Mouse (Mus musculus): ENCODE measurements around the gene Nkiras1. TPM values are rescaled to one million over a fixed set of nuclear protein-coding genes. Genes with fewer than 3 reads are reported as not detected.

The Nkiras1 gene
- polyA plus RNA-seq, 1 experiment = 35.2 TPM

DNA sequence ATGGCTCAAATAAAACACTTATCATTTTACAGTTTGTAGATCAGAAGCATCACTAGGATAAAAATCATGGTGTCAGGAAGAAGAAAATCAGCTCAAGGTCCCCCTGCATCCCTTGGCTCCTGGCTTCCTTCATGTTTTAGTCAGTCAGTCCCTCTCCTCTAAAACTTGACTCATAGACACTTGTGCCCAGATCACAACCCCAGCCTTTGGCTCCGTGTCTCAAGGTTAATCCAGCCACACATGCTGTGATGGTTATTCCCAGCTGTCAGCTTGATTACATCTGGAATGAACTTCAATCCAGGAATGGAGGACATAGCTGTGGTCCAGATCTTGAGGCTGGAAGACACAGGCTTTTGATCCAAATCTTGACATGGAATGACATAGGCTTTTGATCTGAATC is 3.6 kb downstream of the Nkiras1 start:
- no peak for DNase-seq (ENCODE audit: low spot score)

DNA sequence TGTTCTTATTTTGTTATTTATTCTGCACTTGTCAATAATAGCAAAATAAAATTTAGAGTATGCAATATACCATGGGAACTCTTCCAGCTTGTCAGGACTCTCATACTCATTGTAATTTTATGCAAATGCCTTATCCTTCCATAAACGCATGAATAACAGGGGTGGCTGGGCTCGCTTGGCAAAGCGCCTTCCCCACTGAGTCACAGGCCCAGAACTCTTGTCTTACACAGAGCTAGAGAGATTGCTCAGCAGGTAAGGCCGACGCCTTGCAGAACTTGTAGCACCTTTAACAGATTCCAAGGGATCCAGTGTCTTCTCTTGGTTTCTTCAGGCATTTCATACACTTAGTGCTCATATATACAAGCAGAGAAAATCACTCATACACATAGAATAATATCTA is 9.4 kb downstream of the Nkiras1 start:
- DNase-seq (ENCODE audit: low spot score) = no peak

DNA sequence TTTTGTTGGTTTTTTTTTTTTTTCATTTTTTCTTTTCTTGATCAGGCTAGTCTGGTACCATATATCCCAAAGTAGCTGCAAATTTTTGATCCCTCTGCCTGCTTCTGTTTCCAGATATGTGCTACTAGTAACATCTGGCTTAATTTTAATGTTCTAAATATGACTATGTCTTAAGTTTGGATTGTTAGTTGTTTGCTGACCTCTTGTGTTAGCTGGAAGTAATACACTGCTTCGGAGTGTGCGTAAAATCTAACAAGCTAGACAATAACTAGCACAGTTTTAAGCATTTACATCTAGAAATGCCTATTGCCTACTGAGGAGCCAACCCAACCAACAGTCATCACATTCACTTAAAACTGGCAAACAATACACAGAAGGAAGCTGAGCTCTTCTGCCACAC is 13.6 kb downstream of the Nkiras1 start:
- no peak for DNase-seq (ENCODE audit: low spot score)

DNA sequence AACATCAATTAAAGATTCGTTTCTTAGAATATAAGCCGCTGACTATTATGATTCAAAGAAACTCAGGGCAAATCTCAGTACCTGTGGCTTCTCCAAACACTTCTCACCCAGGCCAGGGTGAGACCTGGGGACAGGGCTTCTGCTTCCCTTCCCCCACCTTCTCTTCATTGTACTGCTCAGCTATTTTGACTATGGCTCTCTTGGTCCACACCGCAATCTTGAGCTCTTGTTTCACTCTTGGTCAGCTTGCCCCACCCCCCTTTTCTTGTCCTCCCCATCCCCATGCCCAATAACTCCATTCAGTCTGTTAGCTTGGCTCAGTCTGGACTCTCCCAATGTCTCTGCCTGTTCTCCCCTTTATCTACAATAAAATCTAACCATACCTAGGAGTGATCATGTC is 14.5 kb downstream of the Nkiras1 start:
- no peak for DNase-seq (ENCODE audit: low spot score)

DNA sequence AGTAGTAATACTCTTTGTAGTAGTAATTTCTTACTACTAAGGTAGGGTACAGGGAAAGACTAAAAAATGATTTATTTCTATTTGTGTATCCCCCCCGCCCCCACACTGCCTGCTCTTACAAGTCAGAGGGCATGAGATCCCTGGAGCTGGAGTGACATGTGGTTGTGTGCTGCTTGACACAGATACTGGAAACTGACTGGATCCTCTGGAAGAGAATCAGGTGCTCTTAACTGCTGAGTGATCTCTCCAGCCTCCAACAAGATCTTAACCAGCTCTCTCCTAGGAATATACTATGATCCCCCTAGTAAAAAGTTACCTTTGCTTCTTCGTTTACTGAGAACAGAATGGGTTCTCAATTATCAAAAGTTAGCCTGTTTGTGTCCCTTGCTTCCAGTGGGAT is 15.5 kb downstream of the Nkiras1 start:
- no peak for DNase-seq (ENCODE audit: low spot score)

DNA sequence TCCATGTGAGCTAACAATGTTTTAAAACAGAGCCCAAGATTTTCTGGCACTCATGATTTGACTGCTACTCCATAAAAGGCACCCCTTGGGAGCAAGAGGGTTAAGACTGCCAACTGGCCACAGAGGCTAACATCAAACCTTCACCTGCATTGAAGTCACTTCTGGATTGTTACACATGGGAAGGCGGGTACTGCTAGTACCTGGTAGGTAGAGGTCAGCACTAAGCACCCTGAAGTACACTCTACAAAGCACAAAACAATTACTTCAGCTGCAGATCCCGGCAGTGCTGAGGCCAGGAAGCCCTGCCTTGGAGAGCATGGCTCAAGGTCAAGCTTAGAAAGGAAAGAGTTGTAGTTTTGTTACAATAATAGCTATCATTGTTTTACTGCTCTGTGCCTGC is 16.5 kb downstream of the Nkiras1 start:
- DNase-seq (ENCODE audit: low spot score) = no peak

DNA sequence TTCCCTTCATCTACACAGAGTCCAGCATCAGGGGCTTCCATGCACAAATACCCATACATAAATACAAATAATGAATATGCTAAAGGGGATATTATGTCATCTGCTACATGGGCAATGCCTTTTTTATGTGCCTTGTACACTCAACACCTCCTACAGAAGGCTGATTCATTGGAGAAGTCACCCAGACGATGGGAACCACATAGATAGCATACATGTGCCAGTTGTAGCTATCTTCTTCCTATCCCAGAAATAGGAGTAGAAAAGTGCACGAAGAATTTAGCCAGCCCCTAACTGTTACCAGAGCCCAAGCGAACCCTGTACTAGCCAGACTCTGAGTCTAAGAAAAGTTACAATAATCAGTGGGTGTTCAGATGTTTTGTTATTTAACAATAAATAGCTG is 21.2 kb downstream of the Nkiras1 start:
- no peak for DNase-seq (ENCODE audit: low spot score)

DNA sequence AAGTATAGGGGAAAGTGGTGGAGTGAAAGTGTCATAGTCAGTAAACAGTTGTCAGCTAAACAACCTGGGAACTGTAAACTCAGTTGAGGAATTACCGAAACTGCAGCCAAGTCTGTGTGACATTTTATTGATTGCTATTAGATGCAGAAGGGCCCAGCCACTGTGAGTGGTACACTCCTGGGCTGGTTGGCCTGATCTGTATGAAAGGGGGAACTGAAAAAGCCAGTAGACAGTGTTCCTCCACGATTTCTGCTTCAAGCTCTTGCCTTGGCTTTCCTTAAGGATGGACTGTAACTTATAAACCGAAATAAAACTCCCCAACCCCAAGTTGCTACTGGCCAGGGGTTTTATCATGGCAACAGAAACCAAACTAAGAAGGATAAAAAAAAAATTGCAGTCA is 21.6 kb downstream of the Nkiras1 start:
- DNase-seq (ENCODE audit: low spot score) = no peak

DNA sequence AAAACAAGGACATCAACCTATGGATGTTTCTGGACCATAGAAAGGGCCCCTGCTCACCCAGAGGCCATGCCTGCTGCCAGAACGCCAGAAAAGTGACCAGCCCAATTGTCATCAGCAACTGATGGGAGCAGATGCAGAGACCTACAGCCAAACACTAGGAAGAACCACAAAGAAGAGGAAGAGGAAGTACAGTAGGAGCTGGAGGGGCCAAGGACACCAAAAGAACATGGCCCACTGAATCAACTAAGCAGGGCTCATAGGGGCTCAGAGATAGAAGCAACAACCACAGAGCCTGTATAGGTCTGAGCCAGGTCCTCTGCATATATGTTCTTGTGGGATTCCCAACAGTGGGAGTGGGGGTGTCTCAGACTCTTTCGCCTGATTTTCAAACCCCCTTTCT is 26.5 kb downstream of the Nkiras1 start:
- no peak for DNase-seq (ENCODE audit: low spot score)

DNA sequence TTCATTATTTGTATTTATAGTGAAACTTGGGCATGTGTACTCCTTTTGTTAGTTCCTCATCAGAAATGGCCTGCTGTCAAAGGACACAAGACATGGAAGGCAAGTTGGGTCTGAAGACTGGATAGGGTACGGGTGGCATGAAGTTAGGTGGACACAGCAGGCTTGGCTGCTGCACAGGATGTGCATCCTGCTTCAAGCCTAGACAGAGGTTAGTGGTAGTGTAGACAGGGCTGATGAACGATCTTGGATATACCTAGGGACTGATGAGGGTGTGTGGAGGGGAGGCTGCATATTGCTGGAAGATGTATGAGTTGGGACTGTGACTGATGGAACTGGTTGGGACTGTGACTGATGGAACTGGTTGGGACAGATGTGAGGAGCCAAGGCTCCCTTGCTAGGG is 27.9 kb downstream of the Nkiras1 start:
- DNase-seq (ENCODE audit: low spot score) = no peak

DNA sequence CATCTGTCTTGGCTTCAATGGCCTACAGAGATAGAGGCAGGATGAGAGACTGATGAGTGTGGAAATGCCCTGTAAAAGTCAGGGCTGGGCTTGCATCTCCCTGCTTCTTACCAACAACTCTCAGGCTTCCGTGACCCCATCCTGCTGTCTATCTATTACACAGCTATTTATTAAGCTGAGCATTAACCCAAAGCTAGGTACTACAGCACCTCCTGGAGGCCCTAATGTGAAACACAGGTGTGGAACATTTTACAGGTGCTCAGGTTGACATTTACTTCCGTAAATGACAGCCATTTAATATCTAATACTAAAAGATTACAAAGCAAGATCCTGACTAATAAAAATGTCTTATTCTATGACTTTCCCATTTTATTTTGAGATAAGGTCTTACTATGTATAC is 29.7 kb downstream of the Nkiras1 start:
- no peak for DNase-seq (ENCODE audit: low spot score)

DNA sequence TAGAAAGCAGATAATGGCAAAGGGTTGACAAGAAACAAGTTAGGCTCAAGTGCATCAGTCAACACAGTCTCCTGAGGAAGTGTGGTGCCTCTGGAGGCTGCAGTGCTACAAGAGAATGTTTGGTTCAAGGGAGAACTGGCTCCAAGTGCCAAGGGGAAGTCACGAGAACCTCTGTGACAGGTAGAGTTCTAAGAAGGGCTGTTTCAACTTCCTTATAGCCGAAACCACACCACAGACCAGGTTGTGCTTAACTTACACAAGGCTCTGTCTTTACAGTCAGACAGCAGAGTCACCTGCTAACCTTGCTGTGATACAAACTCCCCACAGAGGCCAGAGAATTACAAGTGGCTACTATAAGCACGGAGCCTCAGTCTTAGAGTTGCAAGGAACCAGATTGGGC is 30.7 kb downstream of the Nkiras1 start:
- no peak for DNase-seq (ENCODE audit: low spot score)

DNA sequence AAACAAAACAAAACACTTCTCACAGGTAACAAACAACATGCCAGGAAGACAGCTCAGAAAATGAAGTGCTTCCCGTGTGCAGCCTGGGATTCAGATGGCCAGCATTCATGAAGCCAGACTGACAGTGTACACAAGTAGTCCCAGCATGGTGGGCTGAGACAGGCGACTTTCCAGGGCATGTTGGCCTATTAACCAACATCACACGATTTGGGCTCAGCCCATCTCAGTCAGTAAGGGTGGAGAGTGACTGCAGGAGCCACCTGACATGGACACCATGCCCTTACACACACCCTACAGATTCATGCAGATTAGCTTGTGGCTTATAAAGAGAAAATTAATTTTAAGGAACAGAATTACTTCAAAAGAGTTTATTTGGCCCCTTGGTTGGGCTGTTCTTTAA is 31.8 kb downstream of the Nkiras1 start:
- DNase-seq (ENCODE audit: low spot score) = no peak

DNA sequence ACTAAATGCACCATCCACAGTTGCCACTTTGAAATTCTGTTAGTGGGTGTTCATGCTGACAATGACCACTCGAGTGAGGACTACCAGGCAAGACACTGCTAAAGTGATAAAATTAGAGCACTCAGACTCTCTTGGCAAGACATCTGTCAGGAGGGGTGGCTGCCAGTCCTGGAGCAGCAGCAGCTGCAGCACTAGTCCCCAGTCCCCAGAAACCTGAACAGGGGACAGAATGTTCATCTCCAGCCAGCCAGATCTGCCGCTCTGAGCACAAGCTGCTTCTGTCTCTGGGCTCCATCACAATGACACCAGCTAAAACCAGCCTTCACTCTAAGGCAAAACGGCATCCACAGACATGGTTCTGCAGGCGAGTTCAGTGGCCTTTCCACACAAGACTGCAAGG is 32.3 kb downstream of the Nkiras1 start:
- DNase-seq (ENCODE audit: low spot score) = no peak

DNA sequence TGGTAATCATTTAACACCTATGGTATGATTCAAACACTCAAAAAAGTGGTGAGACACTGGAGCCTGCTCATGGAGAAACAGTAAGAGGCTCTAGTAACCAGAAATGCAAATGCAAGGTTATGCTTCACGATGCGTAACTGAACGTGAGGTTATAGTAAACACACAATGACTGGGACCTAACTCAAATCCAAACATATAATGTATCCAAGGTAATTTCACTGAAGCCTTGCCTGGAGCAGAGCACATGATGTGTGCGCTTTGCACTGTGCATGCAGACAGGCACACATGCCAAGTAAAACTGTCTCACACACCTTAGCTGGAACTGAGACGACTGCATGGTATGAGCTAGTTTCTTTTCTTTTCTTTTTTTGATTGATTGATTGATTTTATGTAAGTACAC is 33.2 kb downstream of the Nkiras1 start:
- DNase-seq (ENCODE audit: low spot score) = no peak

DNA sequence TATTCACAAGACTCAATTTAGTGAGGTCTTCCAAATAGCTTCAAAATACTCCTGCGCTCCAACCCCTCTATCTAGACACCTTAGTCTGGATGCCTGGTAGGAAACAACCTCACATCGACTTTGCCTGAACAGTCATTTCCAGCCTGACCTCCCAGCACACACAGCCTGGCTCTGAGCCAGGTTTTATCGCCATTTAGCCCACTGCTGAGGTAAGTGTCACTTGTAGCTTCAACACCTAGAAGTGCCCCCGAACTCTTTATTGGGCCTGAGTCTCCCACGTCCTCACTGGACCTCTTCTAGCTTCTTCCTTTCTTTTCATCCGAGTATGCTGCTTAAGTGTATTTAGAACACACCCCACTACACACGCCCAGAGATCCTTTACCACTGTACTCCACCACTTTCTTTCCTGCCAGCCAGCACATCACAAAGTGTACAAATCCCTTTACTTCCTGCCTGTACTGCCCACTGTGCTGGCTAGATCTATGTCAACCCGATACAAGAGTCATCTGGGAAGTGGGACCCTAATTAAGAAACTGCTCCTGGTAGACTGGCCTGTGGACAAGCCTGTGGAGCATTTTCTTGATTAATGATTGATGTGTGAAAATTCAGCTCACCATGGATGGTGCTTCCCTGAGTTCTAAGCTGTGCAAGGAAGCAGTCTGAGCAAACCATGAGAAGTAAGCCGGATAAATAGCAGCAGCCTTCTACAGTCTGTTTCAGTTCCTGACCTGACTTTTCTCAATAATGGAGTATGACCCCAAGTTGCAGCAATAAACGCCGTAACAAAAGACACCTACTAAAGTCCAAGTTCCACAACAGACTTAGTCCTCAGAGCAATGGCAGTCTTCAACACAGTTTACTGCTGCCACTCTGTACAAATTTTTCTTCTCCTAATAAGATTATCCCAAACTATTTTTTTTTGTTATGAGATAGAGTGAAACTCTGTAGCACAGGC is 46.8 kb downstream of the Nkiras1 start:
- no peak for DNase-seq (ENCODE audit: low spot score)

DNA sequence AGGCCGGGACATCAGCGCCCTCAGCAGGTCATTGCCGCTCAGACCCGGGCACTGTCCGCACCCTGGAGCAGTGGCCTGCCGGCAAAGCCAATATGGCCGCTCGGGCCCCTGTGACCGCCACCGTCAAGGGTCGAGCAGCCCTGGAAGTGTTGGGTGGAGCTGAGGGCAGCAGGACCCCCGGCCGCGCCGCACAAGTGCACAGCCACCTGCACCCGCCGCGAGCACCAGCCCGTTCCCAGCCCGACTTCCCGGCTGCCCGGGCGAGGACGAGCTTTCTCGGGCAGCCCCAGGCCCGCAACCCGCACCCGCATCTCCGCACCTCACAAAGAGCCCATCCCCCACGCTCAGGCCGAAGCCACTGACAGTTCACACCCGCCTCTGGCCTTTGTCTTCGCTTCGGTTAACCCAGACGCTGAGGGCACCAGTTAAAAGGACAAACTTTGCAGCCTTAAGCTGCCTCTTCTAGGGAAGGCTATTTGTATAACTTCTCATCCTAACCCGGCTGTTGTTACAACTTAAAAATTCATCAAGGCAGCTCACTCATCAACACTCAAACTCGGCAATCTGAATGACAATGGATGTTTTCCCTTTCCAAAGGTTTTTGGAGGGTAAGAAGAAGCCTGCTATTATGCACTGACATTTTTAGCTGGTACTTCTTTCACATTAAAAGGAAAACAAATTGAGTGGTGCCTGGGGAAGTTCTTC is 56.2 kb downstream of the Nkiras1 start:
- DNase-seq (ENCODE audit: low spot score) = peak; percentile 27

DNA sequence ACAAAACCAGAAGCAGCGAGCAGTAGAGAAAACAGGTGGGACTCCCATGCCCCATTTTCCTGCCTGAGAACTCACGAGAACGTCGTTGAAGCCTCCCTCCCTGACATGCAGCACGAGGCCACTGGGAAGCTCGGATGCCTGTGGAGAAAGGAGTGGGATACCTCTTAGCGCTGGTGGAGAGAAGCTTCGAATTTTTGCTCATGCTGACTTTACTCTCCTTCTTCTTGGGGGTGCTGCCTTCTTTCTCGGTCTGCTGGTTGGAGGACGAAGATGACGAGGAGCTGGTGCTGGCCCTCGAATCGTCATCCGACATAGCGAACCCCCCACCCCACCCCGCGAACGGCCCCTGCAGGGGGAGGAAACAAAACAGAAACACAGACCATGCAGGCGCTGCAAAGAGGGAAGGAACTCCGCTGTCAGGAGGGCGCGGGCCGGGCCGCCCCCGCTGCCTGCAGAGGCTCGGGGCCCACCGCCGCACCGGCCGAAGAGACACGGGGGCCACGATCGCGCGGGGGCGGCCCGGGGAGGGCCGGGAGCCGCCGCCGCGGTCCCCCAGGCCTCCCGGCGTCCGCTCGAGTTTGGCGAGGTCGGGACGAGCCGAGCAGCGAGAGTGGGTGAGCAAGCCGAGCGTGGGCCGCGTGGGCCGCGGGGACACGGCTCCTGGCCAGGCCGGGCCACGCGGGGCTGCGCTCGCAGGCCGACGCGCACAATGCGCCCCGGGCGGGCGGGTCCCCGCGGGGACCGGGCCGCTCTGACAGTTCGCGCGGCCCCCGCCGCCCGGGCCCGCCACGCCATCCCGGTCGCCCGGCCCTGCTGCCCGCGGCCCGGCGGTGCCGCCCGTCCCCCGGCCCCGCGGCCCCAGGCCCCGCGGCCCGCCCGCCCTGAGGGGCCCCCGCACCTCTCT is 60.1 kb downstream of the Nkiras1 start:
- DNase-seq (ENCODE audit: low spot score) = no peak

DNA sequence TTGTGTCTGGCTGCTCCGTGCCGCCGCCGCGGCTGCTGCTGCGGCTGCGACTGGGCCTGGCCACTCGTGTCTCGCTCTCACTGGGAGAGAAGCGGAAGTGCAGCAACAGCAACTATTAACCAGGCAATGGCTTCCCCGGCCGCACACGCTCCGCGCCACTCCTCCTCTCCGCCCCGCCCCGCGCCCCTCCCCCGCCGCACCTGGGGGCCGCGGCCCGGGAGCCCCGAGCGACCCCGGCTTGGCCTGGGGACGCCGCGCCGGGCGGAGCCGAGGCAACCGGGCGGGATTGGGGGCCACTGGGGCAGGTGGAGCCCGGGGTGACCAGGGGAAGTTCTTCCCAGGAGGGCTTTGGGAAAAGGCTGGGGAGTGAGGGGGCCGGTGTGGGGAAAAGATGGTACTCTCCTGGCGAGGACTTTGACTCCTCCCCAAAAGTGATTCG is 60.8 kb downstream of the Nkiras1 start, which contains the start of gene Ube2e1:
Gene Ube2e1, minus strand, starts transcription at position 167 of the 439 bp plus-strand sequence.
- DNase-seq (ENCODE audit: low spot score) = peak; percentile 75
